Mouse (Mus musculus) forebrain, embryonic 15.5 days (tissue): ENCODE data around the gene Svip. TPM values are rescaled to one million over a fixed set of nuclear protein-coding genes. Genes with fewer than 3 reads are reported as not detected.
A peak's percentile ranks its signal among the peaks of the same experiment; 100 is the strongest.

Experiments used
- ATAC-seq: fragments of 200-750 bp; cut with Nextera tagmentation; replicated peaks from 2 replicates; pipeline ENCODE4 v1.8.0; 2017; ENCODE audit warnings: mild to moderate bottlenecking, moderate TSS enrichment, moderate library complexity
- H3K27ac ChIP-seq: fragments of 300-500 bp; sonication (generic); replicated peaks from 2 replicates; pipeline ENCODE4 v1.5.1; 2015; ENCODE audit warnings: mild to moderate bottlenecking, inconsistent platforms
- H3K27me3 ChIP-seq: fragments of 300-500 bp; sonication (generic); 2 replicates; pipeline ENCODE4 v1.6.1; 2015; ENCODE audit warnings: inconsistent platforms
- H3K36me3 ChIP-seq: fragments of 300-500 bp; sonication (generic); 2 replicates; pipeline ENCODE4 v1.6.1; 2015; ENCODE audit warnings: mild to moderate bottlenecking, inconsistent platforms
- H3K4me1 ChIP-seq: fragments of 300-500 bp; sonication (generic); 2 replicates; pipeline ENCODE4 v1.6.1; 2015; ENCODE audit warnings: inconsistent platforms
- H3K4me2 ChIP-seq: fragments of 300-500 bp; sonication (generic); replicated peaks from 2 replicates; pipeline ENCODE4 v1.6.1; 2015; ENCODE audit warnings: mild to moderate bottlenecking, inconsistent platforms
- H3K4me3 ChIP-seq: fragments of 300-500 bp; sonication (generic); 2 replicates; pipeline ENCODE4 v1.5.1; 2015; ENCODE audit warnings: mild to moderate bottlenecking, inconsistent platforms
- H3K9ac ChIP-seq: fragments of 300-500 bp; sonication (generic); replicated peaks from 2 replicates; pipeline ENCODE4 v1.6.1; 2015; ENCODE audit warnings: mild to moderate bottlenecking, inconsistent platforms
- H3K9me3 ChIP-seq: fragments of 300-500 bp; sonication (generic); 2 replicates; pipeline ENCODE4 v1.6.1; 2016; ENCODE audit warnings: inconsistent platforms
- WGBS: fragments of 180-500 bp; shearing (Covaris S2); methylation state at CpG from one replicate; pipeline ENCODE4 v1.1.7; 2015; ENCODE audit warnings: mixed read lengths; 5-methylcytosine and 5-hydroxymethylcytosine counted together
- polyA plus RNA-seq: library from polyadenylated mRNA; unstranded; fragments of >200 nt; fragmentation: Nextera tagmentation; extraction: Ambion mirVana; gene quantifications from 2 replicates; pipeline ENCODE4 v1.2.1, GENCODE M21; 2015

Gene Svip
- polyA plus RNA-seq, 1 experiment from 2014 or later: 23.4 TPM

GRCm38 (mm10) chr7:51982303-51982702 is 23.5 kb downstream of the Svip start:
- no peak for ATAC-seq
- WGBS: 17% methylated on average over 1 of the region's 1 CpGs
- Histone ChIP-seq H3K27ac (no peak overlapping the region), H3K4me1 (no peaks in the 10 kb centered on the region), H3K9me3 (no peaks in the 10 kb centered on the region), H3K9ac (no peak overlapping the region), H3K4me2 (no peak overlapping the region), H3K27me3 (no peaks in the 10 kb centered on the region), H3K4me3 (no peak overlapping the region), H3K36me3 (no peaks in the 10 kb centered on the region)

- Histone ChIP-seq H3K4me3 (no peak overlapping the region), H3K9ac (no peak overlapping the region), H3K4me1 (peaks cover 10% of the 10 kb centered on the region; the same call in 1 of the 2 replicates), H3K36me3 (no peaks in the 10 kb centered on the region), H3K4me2 (no peak overlapping the region), H3K27me3 (no peaks in the 10 kb centered on the region), H3K9me3 (no peaks in the 10 kb centered on the region), H3K27ac (no peak overlapping the region)
- ATAC-seq: no peak; the same call in 1 of the 2 replicates
- 48% methylated on average over 5 of the region's 5 CpGs for WGBS
Observed at GRCm38 (mm10) chr7:51979271-51979670, 26.5 kb downstream of the Svip start.

- Histone ChIP-seq H3K9me3 (no peaks in the 10 kb centered on the region), H3K27ac (0 out of 2 replicates have a peak overlapping the region, but pooled peaks have one; percentile 3), H3K9ac (no peak overlapping the region), H3K4me3 (no peak overlapping the region), H3K36me3 (no peaks in the 10 kb centered on the region), H3K4me1 (peaks cover 20% of the 10 kb centered on the region; the same call in 1 of the 2 replicates), H3K4me2 (no peak overlapping the region), H3K27me3 (no peaks in the 10 kb centered on the region)
- WGBS: 39% methylated on average over 6 of the region's 6 CpGs
- ATAC-seq: peak; percentile 65; the same call in 1 of the 2 replicates
Observed at GRCm38 (mm10) chr7:51975181-51975580, 30.6 kb downstream of the Svip start.

- no peaks in the 10 kb centered on the region for H3K9me3 ChIP-seq
- no peak overlapping the region for H3K4me2 ChIP-seq
- no peak overlapping the region for H3K27ac ChIP-seq
- no peak overlapping the region for H3K4me3 ChIP-seq
- WGBS: 57% methylated on average over 2 of the region's 2 CpGs
- no peak overlapping the region for H3K9ac ChIP-seq
- no peaks in the 10 kb centered on the region for H3K27me3 ChIP-seq
- no peak for ATAC-seq
- peaks cover 20% of the 10 kb centered on the region; the same call in 1 of the 2 replicates for H3K4me1 ChIP-seq
- H3K36me3 ChIP-seq: no peaks in the 10 kb centered on the region
Observed at GRCm38 (mm10) chr7:51973526-51973925, 32.3 kb downstream of the Svip start.

GRCm38 (mm10) chr7:51973091-51973490 is 32.7 kb downstream of the Svip start:
- H3K36me3 ChIP-seq: no peaks in the 10 kb centered on the region
- 0 out of 2 replicates have a peak, but pooled peaks have one; percentile 27 for ATAC-seq

GRCm38 (mm10) chr7:51972252-51972855 is 33.5 kb downstream of the Svip start:
- Histone ChIP-seq H3K9me3 (no peaks in the 10 kb centered on the region), H3K27me3 (no peaks in the 10 kb centered on the region), H3K36me3 (no peaks in the 10 kb centered on the region), H3K9ac (no peak overlapping the region; the same call in 1 of the 2 replicates), H3K4me3 (no peak overlapping the region), H3K4me1 (peaks cover 20% of the 10 kb centered on the region; the same call in 1 of the 2 replicates), H3K4me2 (no peak overlapping the region), H3K27ac (no peak overlapping the region)
- WGBS: 29% methylated on average over 6 of the region's 6 CpGs
- ATAC-seq: peak; percentile 67

More at GRCm38 (mm10) chr7:51973091-51973490, 32.7 kb downstream of the Svip start:
- WGBS: 58% methylated on average over 5 of the region's 5 CpGs
- Histone ChIP-seq H3K9me3 (no peaks in the 10 kb centered on the region), H3K27me3 (no peaks in the 10 kb centered on the region), H3K4me3 (no peak overlapping the region), H3K27ac (no peak overlapping the region), H3K4me2 (no peak overlapping the region), H3K9ac (no peak overlapping the region), H3K4me1 (peaks cover 20% of the 10 kb centered on the region; the same call in 1 of the 2 replicates)

GRCm38 (mm10) chr7:51969379-51969778 is 36.4 kb downstream of the Svip start:
- H3K9me3 ChIP-seq: no peaks in the 10 kb centered on the region
- ATAC-seq: no peak
- 0 out of 2 replicates have a peak, but pooled peaks cover 10% of the 10 kb centered on the region for H3K4me1 ChIP-seq
- H3K9ac ChIP-seq: no peak overlapping the region
- no peak overlapping the region for H3K4me2 ChIP-seq
- no peak overlapping the region for H3K27ac ChIP-seq
- no peaks in the 10 kb centered on the region for H3K27me3 ChIP-seq
- no peaks in the 10 kb centered on the region for H3K36me3 ChIP-seq
- no peak overlapping the region for H3K4me3 ChIP-seq

GRCm38 (mm10) chr7:51967581-51967980 is 38.2 kb downstream of the Svip start:
- Histone ChIP-seq H3K9me3 (no peaks in the 10 kb centered on the region), H3K27me3 (no peaks in the 10 kb centered on the region), H3K36me3 (no peaks in the 10 kb centered on the region), H3K4me1 (0 out of 2 replicates have a peak, but pooled peaks cover 4% of the 10 kb centered on the region), H3K27ac (no peak overlapping the region), H3K9ac (no peak overlapping the region), H3K4me2 (no peak overlapping the region), H3K4me3 (no peak overlapping the region)
- ATAC-seq: no peak
- whole genome bisulfite sequencing: 80% methylated on average over 4 of the region's 4 CpGs

- H3K36me3 ChIP-seq: no peaks in the 10 kb centered on the region
- H3K4me3 ChIP-seq: no peak overlapping the region
- no peak for ATAC-seq
- H3K9ac ChIP-seq: no peak overlapping the region
- no peaks in the 10 kb centered on the region for H3K27me3 ChIP-seq
- peaks cover 10% of the 10 kb centered on the region for H3K4me1 ChIP-seq
- 95% methylated on average over 7 of the region's 7 CpGs for WGBS
- no peak overlapping the region for H3K4me2 ChIP-seq
- H3K9me3 ChIP-seq: no peaks in the 10 kb centered on the region
- no peak overlapping the region for H3K27ac ChIP-seq
Observed at GRCm38 (mm10) chr7:51964681-51965080, 41.1 kb downstream of the Svip start.

GRCm38 (mm10) chr7:51962219-51962952 is 43.4 kb downstream of the Svip start:
- no peak overlapping the region for H3K27ac ChIP-seq
- no peak overlapping the region for H3K4me2 ChIP-seq
- 33% methylated on average over 10 of the region's 10 CpGs for WGBS
- H3K9ac ChIP-seq: no peak overlapping the region
- peak; percentile 67 for ATAC-seq
- peaks cover 10% of the 10 kb centered on the region for H3K4me1 ChIP-seq
- H3K4me3 ChIP-seq: no peak overlapping the region
- H3K27me3 ChIP-seq: no peaks in the 10 kb centered on the region
- no peaks in the 10 kb centered on the region for H3K9me3 ChIP-seq
- no peaks in the 10 kb centered on the region for H3K36me3 ChIP-seq

- no peak overlapping the region for H3K27ac ChIP-seq
- H3K27me3 ChIP-seq: no peaks in the 10 kb centered on the region
- H3K4me2 ChIP-seq: no peak overlapping the region
- H3K9me3 ChIP-seq: no peaks in the 10 kb centered on the region
- H3K9ac ChIP-seq: no peak overlapping the region
- ATAC-seq: peak; percentile 75
- no peak overlapping the region for H3K4me3 ChIP-seq
- no peaks in the 10 kb centered on the region for H3K36me3 ChIP-seq
- WGBS: 47% methylated on average over 6 of the region's 6 CpGs
- peaks cover 11% of the 10 kb centered on the region for H3K4me1 ChIP-seq
Observed at GRCm38 (mm10) chr7:51960698-51961374, 45.0 kb downstream of the Svip start.

GRCm38 (mm10) chr7:51957766-51958165 is 48.1 kb downstream of the Svip start:
- Histone ChIP-seq H3K9ac (no peak overlapping the region), H3K4me3 (no peak overlapping the region), H3K27ac (no peak overlapping the region), H3K9me3 (no peaks in the 10 kb centered on the region), H3K27me3 (no peaks in the 10 kb centered on the region), H3K4me2 (no peak overlapping the region), H3K4me1 (peaks cover 27% of the 10 kb centered on the region), H3K36me3 (no peaks in the 10 kb centered on the region)
- no peak for ATAC-seq
